Mouse (Mus musculus): ENCODE results near the gene Prkrip1. TPM values are rescaled to one million over a fixed set of nuclear protein-coding genes. Genes with fewer than 3 reads are reported as not detected.
"Not testable (repeated sequence)": the region's sequence is repeated elsewhere in the genome, so short reads cannot be mapped to it uniquely, and the experiment has no call there.

Gene Prkrip1
- total RNA-seq, 1 experiment from 2014 or later = 29.0 TPM

DNA sequence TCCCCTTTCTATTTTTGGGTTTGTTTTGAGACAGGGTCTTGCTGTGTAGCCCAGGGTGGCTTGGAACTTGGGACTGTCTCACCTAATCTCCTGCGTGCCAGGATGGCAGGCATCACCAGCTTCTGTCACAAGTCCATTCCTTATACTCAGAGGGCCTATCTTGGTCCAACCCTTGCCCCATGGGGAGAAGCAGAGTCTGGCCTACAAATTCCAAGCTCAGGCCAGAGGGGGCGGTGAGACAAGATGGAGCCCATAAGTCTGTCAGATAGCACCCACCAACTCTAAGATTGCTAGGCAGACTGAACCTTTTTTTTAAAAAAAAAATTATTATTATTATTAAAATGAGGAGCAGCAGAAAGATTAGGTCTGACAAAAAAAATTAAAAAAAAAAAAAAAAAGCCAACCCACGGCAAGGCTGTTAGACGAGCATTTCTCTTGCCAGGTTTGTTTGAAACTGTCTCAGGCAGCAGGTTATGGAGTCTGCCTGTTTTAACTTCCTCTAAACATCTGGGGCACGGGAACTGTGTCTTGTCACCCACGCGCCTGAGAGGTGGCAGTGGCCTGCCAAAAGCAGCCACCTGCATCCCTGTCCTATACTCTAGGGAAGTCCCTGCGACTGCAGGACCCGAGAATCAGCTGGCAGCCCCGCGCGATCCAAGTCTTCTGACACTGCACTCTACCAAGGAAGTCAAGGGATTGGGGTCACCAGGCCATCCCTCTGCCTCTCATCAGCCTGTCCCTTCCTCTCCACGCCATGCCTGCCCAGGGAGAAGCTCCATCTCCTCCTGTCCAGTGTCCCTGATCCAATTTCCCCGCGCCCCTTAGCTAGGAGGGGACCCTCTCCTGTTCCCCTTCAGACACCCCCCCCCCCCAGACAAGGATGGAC lies 28.9 kb downstream of the Prkrip1 start:
- peak; percentile 55 for ATAC-seq (ENCODE audit: extremely low read depth, insufficient number of reproducible peaks, low FRiP score, poor library complexity, severe bottlenecking)

DNA sequence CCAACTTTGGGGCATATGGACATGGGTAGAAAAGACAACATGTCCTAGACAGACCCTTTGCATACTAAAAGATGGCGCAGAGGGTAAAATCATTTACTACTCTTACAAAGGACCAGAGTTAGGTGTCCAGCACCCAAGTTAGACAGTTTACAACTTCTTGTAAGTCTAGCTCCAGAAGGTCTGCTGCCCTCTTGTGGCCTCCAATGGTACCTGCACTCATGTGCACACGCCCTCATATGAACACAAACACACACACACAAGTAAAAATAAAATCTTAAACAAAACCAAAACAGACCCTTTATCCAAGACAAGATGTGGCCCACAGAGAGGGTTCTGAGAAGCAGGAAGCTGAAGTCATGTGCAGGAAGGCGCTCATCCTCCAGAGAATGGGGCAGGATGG lies 30.7 kb downstream of the Prkrip1 start:
- no peak for ATAC-seq (ENCODE audit: extremely low read depth, insufficient number of reproducible peaks, low FRiP score, poor library complexity, severe bottlenecking)

DNA sequence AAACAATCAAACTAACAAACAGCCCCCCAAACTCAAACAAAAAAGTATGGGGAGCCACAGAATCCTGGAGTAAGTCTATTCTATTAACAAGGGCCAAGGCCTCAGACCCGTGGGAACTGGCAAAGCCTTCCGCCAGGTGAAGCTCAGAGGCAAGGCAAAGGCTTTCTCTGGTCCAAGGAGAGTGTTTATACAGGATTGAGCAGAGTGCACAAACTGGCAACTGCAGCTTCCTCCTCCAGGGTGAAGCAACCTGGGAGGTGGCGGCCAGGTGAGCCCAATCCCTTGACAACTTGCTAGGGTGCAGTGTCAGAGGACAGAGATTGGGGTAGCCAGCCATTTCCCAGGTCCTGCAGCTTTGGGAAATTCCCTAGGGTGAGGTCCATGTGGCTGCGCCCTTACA lies 31.5 kb downstream of the Prkrip1 start:
- ATAC-seq (ENCODE audit: extremely low read depth, insufficient number of reproducible peaks, low FRiP score, poor library complexity, severe bottlenecking) = no peak

DNA sequence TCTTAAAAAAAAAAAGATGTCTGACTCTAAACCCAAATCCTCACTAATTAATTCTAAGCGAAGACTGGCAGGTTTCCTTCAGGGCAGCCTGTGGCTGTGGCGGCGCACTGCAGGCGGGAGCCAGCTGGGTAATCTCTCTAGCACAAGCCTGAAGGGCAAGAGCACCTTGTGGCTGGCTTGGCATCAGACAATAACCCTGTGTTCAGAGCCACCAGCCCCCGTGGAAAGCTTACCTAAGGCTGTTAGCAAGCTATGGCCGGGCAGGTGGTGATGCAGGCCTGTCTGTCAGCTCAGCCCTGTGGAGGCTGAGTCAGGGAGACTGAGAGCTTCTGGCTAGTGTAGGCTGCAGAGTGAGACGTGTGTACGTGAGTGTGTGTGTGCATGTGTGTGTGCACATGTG lies 33.5 kb downstream of the Prkrip1 start:
- ATAC-seq (ENCODE audit: extremely low read depth, insufficient number of reproducible peaks, low FRiP score, poor library complexity, severe bottlenecking) = no peak

DNA sequence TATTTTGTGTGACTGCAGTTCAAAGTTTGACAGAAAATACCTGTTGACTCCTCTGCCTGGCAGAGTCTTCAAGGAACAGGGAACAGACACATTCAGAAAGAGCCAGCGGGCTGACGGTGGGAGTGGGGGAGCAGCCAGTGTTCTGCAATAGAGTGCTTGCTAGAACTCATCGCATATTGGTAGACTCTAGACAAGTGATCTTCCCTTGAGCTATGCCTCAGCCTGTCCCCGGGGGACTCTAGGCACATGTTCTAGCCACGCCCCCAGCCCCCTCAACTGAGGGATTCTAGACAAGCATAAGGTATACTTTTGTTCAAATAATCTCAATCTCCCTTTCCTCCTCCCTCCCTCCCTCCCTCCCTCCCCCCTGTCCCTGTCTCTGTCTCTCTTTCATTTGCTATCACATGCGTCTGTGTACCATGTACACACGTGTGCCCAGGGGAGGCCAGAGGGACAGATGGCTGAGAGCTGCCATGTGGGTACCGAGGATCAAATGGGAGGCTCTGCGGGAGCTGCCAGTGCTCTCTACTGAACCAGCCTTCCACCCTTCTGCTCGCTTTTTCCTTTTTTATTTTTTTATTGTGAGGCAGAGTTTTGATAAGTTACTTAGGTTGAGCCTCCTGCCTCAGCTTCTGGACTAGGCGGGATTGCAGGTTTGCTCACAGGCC lies 34.8 kb downstream of the Prkrip1 start:
- no peak for ATAC-seq (ENCODE audit: extremely low read depth, insufficient number of reproducible peaks, low FRiP score, poor library complexity, severe bottlenecking)

DNA sequence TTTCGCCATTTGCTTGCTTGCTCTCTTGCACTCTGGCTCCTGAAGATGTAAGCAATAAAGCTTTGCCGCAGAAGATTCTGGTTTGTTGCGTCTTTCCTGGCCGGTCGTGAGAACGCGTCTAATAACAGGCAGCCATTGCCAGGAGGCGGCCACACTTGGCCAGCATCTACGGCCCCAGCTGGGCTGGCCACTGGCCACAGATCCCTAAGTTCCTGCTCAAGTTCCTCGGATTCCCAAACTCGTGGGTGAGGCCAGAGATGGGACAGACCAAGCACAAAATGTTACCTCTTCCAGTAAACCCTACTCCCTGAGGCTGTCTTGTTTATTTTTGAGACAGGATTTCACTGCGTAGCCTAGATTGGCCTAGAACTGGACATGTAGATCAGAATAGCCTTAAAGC lies 38.7 kb downstream of the Prkrip1 start:
- ATAC-seq (ENCODE audit: extremely low read depth, insufficient number of reproducible peaks, low FRiP score, poor library complexity, severe bottlenecking) = not testable (repeated sequence)

DNA sequence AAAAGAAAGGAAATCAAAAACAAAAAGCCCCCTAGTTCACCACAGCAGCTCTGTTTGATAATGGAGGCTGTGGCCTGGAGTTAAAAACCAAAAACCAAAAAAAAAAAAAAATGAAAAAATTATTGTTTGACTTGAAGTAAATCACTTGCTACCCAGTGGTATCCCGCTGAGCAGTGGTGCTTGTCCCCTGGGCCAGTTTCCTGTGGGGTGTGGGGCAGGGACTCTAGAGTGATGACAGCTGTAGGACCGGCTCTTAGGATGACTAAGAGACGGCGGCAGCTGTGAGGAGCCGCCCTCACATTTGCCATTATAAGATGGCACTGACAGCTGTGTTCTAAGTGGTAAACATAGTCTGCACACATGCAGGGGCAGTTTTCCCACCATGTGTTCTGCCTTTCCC lies 43.4 kb downstream of the Prkrip1 start:
- no peak for ATAC-seq (ENCODE audit: extremely low read depth, insufficient number of reproducible peaks, low FRiP score, poor library complexity, severe bottlenecking)

DNA sequence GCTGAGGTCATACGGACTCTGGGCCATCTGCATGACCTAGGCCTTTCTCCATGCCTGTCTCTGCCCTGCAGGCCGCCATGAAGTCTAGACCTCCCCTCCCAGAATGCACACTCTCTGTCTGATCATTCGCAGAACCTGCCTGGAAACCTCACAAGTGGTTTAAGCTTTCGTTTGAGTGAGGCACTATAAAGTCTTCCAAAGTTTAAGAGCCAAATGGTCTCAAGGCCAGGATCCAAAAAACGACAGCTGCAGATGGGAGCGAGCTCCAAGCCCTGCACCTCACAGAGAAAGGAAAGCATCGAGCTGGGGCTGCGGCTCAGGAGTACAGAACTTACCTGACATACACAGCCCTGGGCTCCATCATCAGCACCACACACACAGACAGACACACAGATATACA lies 46.4 kb downstream of the Prkrip1 start:
- ATAC-seq (ENCODE audit: extremely low read depth, insufficient number of reproducible peaks, low FRiP score, poor library complexity, severe bottlenecking) = no peak

DNA sequence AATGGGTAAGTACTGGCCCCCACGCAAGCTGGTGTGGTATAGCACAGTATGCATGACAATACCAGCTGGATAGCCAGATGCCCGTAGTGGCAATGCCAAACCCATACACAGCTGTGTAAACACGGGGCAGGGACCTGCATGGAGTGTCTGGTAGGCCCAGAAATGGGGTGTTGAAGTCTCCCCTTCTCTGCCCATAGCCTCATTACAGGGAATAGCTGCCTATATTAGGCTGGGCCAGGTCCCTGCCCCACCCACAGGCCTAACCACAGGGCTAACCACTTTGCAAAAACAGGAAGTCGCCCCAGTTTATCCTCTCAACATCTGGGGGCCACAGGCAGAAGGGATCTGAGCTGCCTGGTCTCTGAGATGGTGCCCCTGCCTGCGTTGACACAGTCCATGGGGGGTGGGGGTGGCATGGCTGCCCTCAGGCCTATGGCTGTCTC lies 49.6 kb downstream of the Prkrip1 start:
- ATAC-seq (ENCODE audit: extremely low read depth, insufficient number of reproducible peaks, low FRiP score, poor library complexity, severe bottlenecking) = peak; percentile 79

DNA sequence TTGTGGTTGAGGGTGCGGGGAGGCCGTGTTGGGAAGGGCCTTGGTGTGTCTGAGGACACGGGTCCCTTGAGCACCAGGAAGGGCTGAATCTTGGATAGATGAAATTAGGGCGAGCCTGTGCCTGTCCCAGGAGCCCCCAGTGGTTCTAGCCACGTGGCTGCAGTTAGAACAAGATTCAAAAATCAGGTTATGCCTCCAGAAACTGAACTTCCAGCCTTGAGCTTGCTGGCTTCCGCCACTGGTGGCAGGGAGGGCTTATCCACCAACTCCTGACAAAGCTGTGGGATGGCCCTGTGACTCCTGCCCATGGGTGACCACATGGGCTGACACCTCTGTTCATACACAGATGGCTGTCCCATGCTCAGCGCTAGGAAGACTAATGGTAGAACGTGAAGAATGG lies 51.1 kb downstream of the Prkrip1 start:
- no peak for ATAC-seq (ENCODE audit: extremely low read depth, insufficient number of reproducible peaks, low FRiP score, poor library complexity, severe bottlenecking)

DNA sequence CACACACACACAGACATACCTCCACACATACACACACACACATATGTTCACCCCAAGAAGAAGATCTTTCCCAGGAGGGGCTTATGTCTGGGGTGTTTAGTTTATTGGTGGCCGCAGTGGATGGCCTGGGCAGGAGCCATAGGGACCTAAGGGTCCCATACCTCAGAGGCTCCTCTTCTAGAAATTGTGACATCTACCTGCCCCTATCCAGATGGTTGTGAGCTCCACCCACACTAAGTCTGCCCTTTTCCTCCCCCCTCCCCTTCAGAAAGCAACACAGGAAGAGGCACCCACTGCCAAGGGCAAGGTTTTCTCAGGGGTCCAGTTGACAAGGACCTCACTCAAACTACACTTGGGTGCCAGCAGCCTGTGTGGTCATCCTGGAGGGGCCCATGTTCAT lies 51.8 kb downstream of the Prkrip1 start:
- ATAC-seq (ENCODE audit: extremely low read depth, insufficient number of reproducible peaks, low FRiP score, poor library complexity, severe bottlenecking) = peak; percentile 11; the same call in 1 of the 2 replicates

DNA sequence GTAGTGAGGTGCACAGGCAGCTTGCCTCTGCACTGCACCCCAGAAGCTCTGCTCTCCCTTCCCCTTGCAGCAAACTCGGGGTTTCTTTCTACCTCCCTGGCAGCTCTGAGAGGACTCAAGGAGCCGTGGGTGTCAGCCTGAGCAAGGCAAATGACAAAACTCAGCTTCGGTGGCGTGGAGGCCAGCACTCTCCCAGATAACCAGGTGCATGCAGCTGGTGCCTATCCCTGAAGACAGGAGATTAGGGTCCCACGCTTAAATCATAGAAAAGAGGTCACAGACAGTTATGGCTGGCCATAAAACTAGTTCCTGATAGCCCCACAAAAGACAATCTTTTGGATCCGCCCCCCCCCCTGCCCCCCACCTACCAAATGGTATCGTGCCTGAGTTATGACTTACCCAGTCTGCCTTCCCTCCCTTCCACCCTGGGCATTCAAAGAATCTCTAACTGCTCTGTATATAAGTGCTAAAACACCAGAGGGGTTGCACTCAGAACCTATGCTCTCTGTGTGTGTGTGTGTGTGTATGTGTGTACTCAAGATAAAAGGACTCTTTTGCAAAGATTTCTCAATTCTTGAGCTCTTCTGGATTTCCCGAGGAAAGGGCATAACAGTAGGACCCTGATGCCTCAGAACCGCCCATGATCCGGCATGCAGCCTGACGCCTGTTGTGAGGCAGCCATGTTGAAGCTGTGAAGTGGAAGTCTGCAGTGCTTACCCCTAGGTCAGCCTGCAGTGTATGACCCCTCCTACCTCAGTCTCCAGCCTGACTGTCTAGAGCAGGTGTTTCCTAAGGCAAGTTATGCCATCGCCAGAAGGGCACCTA lies 53.9 kb downstream of the Prkrip1 start:
- ATAC-seq (ENCODE audit: extremely low read depth, insufficient number of reproducible peaks, low FRiP score, poor library complexity, severe bottlenecking) = no peak

DNA sequence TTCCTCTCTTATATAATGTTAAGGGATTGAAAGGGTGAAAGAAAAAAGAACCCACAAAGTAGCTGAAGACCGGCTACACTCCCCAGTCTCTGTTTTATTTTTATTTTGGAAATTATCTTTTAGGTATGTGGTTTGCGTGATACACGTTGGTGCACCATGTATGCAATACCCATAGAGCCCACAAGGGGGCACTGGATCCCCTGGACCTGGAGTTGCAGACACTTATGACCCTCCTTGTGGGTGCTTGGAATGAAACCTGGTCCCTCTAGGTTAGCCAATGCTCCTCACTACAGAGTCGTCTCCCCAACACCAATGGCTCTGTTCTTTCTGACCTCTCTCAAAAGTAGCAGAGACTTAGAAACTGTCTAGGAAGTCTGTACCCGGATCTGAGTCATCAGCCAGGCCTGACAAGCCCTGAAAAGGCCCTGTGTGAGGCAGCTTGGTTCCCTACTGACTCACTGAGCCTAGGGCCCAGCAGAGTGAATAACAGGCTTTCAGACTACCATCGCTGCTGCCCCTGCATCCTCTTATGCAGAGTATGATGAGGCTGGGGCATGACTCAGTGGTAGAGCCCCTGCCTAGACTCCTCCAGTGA lies 55.5 kb downstream of the Prkrip1 start:
- ATAC-seq (ENCODE audit: extremely low read depth, insufficient number of reproducible peaks, low FRiP score, poor library complexity, severe bottlenecking) = no peak

DNA sequence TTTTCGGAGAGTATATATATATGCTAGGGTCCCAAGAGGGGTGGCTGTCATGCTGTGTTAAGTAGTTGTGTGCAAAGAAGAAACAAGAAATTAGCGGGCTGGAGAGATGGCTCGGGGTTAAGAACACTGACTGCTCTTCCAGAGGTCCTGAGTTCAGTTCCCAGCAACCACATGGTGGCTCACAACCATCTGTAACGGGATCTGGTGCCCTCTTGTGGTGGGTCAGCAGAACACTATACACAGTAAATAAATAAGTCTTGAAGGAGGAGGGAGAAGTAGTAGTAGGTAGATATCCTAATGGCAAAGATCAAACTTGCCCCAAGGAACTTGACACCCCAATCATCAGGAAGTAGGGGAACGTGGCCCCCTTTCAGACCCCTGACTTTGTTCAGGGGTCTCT lies 56.0 kb downstream of the Prkrip1 start:
- no peak for ATAC-seq (ENCODE audit: extremely low read depth, insufficient number of reproducible peaks, low FRiP score, poor library complexity, severe bottlenecking)

DNA sequence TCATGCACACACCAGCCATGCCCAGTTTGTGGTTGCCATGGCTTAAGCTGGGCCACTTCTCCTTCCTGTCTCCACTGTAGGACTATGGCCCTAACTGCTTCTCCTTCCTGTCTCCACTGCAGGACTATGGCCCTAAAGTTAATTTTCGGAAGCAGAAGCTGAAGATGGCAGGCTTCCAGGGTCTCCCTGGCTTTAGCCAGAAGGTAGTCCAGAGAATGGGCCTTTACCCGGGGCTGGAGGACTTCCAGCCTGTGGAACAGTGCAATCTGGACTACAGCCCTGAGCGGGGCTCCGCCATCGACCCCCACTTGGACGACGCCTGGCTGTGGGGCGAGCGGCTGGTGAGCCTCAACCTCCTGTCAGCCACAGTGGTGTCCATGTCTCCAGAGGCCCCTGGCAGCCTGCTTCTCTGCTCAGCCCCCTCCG lies 58.7 kb downstream of the Prkrip1 start:
- ATAC-seq (ENCODE audit: extremely low read depth, insufficient number of reproducible peaks, low FRiP score, poor library complexity, severe bottlenecking) = peak; percentile 13; the same call in 1 of the 2 replicates

DNA sequence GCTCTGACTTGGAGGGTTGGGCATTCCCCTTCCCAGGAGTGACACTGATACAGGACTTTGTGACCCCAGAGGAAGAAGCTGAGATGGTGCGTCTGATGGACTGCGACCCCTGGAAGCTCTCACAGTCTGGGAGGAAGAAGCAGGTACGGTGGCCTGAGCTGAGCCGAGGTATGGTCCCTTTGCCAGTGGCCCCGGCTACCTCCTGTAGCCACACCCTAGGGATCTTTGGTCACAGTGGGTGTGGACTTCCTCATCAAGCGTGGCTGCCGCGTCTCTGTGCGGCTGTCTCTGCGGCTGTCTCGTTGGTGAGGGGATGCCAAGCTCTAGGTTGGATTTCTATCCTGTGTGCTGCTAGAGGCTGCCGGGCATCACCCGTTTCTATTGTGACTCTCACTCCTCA lies 59.4 kb downstream of the Prkrip1 start:
- ATAC-seq (ENCODE audit: extremely low read depth, insufficient number of reproducible peaks, low FRiP score, poor library complexity, severe bottlenecking) = no peak

DNA sequence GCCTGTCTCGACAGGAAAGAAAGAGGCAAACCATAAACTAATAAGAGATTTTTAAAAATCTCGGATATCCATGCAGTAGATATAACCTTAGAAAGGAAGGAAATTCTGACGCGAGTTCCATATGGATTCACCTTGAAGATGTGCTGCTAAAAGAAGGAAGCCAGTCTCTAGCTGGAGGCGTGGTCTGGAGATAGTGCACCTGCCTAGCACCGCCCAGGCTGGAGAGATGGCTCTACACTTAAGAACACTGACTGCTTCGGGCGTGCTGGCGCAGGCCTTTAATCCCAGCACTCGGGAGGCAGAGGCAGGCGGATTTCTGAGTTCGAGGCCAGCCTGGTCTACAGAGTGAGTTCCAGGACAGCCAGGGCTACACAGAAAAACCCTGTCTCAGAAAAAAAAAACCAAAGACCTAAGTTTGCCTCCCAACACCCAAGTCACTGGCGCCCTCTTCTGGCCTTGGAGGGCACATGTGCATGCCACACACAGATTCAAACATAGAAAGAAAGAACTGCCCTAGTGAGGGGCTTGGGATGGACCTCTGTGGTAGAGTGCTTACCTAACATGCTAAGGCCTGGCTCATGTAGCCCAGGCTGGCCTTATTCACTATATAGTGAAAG lies 61.0 kb downstream of the Prkrip1 start:
- peak; percentile 14; the same call in 1 of the 2 replicates for ATAC-seq (ENCODE audit: extremely low read depth, insufficient number of reproducible peaks, low FRiP score, poor library complexity, severe bottlenecking)

DNA sequence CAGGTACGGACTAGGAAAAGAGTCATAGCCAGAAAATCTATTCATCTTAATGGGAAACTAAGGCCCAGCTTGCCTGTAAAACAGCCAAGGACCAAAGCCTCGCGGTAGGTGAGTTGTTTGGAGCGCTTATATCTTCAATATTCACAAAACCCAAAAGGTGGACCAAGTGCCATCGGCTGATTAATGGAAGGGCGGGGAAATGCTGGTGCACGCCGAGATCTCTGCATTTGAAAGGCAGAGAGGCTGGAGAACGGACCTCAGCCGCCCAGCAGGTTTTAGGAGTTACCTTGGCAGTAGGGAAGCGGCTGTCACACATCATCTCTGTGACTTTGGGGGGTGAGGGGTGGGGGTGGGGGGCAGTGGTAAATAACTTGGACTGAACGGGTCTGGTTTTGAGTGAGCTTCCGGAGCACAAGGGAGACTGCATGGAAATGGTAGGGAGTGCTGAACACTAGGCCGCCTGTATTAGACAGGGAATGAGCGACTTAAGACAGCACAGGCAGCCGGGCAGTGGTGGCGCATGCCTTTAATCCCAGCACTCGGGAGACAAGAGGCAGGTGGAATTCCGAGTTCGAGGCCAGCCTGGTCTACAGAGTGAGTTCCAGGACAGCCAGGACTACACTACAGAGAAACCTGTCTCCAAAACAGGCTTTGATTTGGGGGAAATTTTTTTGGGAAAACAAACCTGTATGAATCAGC lies 62.3 kb downstream of the Prkrip1 start:
- ATAC-seq (ENCODE audit: extremely low read depth, insufficient number of reproducible peaks, low FRiP score, poor library complexity, severe bottlenecking) = no peak
